Mouse (Mus musculus): Measurements from ENCODE around the gene Mrpl46. TPM values are rescaled to one million over a fixed set of nuclear protein-coding genes. Genes with fewer than 3 reads are reported as not detected.

Gene Mrpl46
- polyA plus RNA-seq (2012) = 12.5 and 13.2 TPM in 2 replicates

GRCm38 (mm10) chr7:78782639-78783581 lies at the start of gene Mrpl46, which contains the start of gene Mrps11:
Gene Mrpl46 (minus strand): TSS chr7:78783531.
Gene Mrps11 (plus strand): TSS chr7:78783119.

GRCm38 (mm10) chr7:78737614-78738210 lies 45.6 kb downstream of the Mrpl46 start, which contains the start of gene Ntrk3:
Gene Ntrk3 (minus strand): TSS chr7:78738012.

Other genes starting within 250 kb of the Mrpl46 start
- 0.02 TPM in 2 replicates for gene Ntrk3, start 45.5 kb downstream of the Mrpl46 start, polyA plus RNA-seq (2012)
- 43.0 TPM in 2 replicates for gene Mrps11, start 412 bp downstream of the Mrpl46 start, polyA plus RNA-seq (2012)
- gene Det1, start 63.7 kb upstream of the Mrpl46 start, polyA plus RNA-seq (2012) = 3.9 and 4.4 TPM in 2 replicates
- 38.8 and 49.4 TPM in 2 replicates for gene Aen, start 112.3 kb upstream of the Mrpl46 start, polyA plus RNA-seq (2012)
- 26.3 and 29.7 TPM in 2 replicates for gene Isg20, start 129.9 kb upstream of the Mrpl46 start, polyA plus RNA-seq (2012)